Mouse (Mus musculus): ENCODE data around the gene Adpgk.

- TF ChIP-seq CTCF (conservative IDR thresholded peaks at IDR 0.05; ENCODE audit: low read length) (no peak), NANOG (IDR thresholded peaks at IDR 0.05; ENCODE audit: borderline replicate concordance, low read length) (no peak), POU5F1 (IDR thresholded peaks at IDR 0.05; ENCODE audit: borderline replicate concordance, low read length) (no peak)
Observed at GRCm38 (mm10) chr9:59274846-59275455, 16.4 kb upstream of the Adpgk start.
